Mouse (Mus musculus): Measurements from ENCODE around the gene Nfya.

Nfya gene

GRCm38 (mm10) chr17:48430394-48430793, 20.7 kb upstream of the Nfya start:
- no peak for DNase-seq

GRCm38 (mm10) chr17:48427852-48428530, 18.3 kb upstream of the Nfya start:
- DNase-seq = no peak

- no peak for DNase-seq
Measured at GRCm38 (mm10) chr17:48426991-48427750, 17.5 kb upstream of the Nfya start.

GRCm38 (mm10) chr17:48425823-48426612, 16.3 kb upstream of the Nfya start:
- no peak for DNase-seq

DNA sequence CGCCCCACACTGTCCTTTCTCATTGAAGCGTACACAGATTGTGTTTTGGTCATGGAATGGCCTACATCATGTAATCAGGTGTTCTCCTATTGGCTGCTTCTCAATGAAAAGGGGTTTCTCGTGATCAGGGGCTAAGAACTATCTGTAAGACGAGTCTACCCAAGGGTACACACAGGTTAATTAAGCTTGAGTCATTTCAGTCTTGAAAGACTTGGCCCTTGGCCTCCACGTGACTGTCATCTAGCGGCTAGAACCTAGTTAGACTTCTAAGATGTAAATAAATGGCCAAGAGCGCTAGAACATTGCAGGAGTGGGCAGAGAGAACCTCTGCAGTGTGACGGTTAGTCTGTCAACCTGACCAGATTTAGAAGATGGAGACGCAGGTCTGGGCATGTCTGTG, 14.5 kb upstream of the Nfya start:
- DNase-seq = no peak

DNA sequence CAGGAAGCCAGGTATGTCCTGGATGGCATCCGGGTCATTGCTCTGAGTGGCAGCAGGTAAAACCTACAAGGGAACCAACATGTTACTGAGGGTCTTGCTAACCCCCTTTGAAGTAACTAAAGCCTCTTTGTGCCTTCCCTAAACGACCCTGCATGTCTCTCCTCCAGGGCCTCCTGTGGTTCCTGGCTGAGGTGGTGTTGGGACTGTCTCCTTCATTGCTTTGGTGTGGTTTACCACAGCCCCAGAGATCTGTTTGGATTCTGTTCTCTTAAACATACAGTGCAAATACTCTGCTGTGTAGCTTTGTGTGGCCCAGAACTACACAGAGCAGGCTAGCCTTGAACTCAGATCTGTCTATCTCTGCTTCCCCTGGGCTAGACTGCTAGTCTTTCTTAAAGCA, 9.9 kb upstream of the Nfya start:
- DNase-seq = no peak

DNA sequence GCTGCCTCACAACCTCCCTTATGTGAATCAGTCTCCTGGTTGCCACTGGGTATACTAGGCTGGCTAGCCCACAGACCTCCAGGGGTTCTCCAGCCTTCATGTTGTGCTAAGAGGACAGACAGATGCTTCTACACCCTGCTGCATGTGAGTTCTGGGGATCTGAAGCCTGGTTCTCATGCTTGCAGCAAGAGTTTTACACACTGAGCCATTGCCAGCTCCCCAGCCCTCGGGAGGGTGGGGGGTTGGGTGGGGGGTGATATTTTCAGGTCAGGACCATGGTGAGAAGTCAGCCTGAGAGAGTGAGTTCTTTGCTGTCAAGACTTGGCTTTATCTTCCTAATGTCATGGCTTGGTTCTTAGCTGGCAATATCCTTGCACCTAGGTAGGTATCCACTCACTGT, 9.1 kb upstream of the Nfya start:
- no peak for DNase-seq

DNA sequence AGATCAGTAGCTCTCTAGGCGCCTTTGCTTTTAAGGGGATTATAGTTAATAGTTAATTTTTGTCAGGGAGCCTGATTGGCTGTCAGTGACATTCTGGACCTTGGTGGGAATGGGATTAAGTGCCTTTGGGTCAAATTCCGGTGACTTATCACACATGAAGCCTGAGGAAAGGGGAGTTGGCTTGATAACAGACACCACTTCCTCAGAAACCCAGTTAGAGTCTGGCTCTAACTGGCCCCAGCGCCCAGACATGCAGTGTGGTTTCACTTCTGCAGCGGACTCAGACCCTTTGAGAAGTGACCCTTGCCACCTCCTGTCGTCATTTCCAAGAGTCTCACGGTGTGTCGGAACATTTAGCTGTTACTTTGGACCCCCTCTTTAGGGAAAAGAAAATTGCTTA, 8.5 kb upstream of the Nfya start:
- DNase-seq = no peak

DNA sequence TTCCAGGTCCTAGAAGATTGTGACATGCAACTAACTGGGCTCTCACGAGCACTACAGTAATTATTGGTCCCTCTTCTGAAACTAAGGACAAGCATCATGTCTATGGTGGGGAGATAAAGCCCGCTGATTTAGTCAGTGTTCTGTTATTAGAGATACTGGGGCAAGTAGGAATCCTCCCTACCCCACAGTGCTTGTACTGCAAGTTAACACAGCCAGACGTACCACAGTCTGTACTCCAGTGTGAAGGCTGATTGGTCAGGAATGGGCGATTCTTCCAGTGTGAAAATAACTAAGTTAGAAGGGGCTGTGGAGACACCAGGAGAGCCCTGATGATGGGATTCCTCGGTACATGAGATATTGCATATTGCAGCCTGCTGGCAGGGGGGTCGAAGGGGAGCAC, 7.8 kb upstream of the Nfya start:
- no peak for DNase-seq

DNA sequence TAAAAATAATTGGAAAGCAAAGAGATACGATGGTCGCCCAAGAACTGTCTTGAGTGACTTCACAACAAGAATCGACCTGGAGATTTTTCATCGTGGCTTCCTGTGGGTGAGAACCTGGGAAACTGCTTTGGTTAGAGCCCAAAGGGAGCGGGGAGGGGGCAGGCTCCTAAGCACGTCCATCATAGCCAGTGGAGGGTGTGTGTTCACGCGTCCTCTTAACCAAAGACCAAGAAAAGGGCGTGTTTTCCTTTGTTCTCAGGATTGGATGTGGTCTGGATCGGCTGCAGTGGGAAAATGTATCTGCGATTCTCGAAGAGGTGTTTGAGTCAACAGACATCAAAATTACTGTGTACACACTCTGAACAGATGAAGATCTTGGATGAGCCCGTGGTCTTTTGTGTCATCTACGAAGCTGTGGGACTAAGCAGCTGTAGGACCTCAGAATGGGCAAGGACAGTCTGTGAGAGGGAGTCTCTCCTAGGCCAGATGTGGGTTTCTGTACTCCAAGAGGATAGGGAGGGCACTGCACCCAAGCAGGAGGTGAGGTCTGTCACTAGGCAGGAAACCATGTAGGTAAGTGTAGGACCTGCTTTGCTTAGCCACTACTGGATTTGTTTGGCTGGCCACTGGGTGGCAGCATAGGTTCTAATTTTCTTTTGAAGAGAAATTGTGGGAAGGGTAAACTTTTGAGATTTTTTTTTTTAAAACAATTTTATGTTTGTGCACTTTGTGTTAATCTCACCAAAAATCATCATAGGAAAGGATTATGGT, 6.9 kb upstream of the Nfya start:
- peak; percentile 76 for DNase-seq

DNA sequence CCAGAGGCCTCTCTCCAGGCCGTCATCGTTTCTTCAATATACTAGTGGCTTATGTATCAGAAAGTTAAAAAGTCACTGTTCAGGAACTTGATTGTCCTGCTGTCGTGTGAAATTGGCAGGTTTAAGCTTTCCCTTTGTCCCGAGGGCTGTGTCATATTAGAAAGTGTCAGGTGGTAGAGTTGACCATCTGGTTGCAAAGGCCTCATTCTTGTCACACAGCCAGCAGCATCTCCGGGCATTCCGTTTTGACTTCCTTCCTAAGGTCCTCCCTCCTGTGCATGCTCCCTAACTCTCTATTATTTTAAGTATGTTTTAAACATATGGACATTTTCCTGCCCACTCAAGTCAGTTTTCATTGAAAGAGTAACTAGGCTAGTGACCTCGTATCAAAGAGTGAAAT, 6.3 kb upstream of the Nfya start:
- no peak for DNase-seq

DNA sequence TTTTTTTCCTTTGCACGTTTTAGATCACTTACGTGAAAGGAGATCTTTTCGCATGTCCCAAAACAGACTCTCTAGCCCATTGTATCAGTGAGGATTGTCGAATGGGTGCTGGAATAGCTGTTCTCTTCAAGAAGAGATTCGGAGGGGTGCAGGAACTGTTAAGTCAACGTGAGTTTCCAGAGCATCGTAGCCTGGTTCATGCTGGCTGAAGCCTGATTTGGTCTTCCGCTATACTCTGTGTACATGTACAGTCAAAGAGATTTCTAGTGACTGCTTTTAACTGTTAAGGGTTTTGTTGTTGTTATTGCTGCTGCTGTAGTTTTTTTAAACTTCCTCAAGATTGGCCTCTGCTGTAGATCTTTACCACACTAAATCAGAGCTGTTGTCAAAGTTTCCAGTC, 1.5 kb upstream of the Nfya start:
- no peak for DNase-seq

DNA sequence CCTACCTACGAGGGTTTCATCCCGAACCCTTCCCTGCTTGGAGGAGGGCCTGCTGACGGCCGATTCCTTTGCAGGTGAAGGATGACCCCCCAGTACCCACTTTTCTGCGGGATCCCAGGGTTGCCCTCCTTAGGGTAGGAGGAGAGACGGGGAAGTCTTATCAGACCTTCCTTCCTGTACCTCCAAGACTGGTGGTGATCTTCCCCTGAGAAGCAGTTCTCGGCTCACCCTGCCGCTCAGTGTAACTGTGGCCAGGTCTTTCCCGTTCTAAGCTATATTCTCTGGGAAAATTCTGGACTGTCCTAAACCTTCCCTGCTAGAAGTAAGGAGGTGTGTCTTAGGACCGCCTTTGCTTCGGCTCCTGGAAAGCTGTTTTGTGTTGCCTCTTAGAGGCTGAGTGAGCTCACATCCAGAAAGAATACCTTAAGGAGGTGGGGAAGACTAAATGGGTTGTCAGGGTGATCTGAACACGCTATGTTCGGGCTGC, 636 bp upstream of the Nfya start:
- DNase-seq = peak; percentile 62

DNA sequence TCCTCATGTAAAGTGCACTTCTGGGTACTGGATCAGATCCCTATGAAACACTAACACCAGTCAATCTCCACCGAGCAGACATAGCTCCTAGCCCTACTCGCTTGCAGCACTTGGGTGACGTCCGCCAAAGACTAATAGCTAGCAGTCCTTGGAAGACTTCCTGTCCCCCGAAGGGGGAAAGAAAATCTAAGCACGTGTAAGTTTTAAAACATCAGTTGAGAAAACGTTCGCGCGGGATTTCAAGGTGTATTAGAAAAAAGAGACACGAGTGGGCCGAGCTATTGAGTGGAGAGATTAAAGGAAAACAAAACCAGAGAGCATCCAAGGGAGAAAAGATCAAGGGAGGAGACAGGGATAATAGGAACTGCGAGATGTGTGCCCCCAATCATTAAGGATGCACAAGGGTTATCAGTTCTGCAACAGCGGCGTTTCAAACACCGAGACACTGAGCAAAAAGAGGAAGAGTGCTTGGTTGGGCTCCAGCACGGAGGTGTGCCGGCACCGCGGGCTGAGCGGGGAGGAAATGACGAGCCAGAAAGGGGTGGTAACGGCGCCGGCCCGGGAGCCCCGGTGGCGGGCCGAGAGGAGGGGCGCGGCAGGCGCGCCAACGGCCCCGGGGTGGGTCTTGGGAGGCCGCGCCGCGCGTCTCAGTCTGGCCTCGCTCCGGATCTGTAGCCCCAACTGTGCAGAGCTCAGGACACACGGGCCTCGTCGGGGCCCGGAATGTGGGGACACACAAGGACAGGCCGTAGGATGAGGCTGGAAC, 997 bp downstream of the Nfya start:
- DNase-seq = peak; percentile 83

DNA sequence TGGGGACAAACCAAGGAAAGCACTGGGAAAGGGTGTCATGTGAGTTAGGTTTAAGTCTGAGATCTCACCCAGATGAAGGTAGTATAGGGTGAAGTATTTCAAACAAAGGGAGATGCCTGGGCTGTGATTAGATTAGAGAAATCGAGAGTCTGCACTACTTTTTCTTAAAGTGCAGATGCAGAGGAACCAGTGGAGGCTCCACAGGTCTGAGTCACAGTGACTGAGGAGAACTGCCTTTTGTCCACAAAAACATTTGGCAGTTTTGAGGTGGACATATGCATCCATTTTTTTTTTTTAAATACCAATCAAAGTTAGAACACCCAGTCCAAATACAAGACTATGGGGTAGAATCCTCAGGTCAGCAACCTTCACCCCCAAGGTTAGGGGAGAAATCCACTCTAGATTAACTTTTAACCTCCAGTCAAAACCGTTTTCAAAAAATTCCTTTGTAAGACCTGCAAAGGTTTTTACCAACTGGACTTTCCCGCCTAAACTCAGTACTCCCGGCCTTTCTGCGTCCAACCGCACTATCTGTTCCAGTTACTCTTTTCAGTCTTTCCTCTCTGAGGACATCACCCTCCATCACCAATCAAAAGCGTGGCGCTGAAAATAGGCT, 1.7 kb downstream of the Nfya start:
- no peak for DNase-seq

DNA sequence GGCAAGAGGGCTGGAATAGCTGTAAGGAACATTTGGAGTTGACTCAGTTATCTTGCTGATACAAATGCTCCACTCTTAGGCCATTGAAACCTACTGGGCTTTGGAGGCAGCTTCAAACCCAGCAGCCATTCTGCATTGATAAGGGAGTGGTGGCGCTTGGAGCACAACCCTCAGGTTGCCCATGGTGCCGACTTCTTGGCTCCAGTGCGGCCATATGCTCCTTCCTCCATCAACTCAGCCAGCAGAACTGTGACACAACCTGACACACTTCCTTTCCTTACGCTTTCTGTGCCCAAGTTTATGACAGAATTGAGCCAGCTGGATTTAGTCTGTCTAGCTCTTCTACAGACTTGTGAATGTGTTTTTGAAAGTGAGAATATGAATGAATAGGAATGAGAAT, 2.6 kb downstream of the Nfya start:
- no peak for DNase-seq

DNA sequence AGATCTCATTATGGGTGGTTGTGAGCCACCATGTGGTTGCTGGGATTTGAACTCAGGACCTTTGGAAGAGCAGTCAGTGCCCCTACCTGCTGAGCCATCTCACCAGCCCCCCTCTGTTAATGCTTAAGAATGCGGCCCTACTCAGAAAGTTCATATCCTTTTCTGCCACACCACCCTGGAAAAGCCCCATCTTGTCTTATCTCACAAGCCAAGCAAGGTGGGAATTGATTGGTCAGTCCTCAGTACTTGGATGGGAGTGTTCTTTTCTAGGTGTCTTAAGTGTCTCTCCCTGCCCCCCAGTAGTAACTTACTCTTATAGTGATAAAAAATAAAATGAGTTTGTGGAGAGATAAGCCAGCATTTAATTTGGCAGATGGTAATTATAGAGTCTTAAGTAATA, 5.0 kb downstream of the Nfya start:
- DNase-seq = no peak

- DNase-seq = no peak
Measured at GRCm38 (mm10) chr17:48403848-48404247, 5.9 kb downstream of the Nfya start.

GRCm38 (mm10) chr17:48402751-48403150, 7.0 kb downstream of the Nfya start:
- no peak for DNase-seq

DNA sequence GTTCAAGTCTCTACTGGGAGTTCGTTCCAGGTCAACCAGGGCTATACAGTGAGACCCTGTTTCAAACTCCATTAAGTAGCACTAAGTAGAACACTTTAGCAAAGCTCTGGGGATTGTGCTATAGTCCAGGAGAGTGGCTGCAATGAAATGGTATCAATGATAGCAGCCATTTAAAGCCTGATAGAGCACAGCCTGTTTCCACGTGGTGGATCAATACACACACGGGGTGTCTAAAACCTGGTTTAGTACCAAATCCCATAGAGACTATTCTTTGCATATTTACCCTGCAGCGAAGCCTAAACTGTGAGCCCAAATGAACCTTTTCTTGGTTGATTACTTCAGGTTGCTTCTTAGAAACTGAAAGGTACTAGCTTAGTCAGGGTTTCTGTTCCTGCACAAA, 8.0 kb downstream of the Nfya start:
- DNase-seq = no peak

- no peak for DNase-seq
Measured at GRCm38 (mm10) chr17:48392616-48393015, 17.1 kb downstream of the Nfya start.

DNA sequence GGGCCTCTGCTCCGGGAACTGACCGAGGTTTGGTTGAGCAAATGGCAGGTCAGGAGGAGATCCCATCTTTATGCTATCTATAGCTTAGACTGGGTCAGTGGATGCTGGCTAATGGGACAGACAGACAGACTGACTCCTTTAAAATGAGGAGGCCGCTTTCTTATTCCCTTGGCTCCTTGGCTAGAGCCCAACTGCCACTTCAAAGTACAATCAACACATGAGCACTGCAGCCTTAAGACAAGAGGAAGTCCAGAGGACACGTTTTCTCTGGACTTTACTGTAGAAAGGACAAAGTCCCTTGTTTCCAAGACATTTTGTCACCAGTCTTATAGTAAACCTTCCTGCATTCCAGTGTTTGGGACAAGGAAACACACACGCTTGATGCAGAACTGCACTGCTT, 18.3 kb downstream of the Nfya start:
- DNase-seq = no peak
